Mouse (Mus musculus) 416B (cell line): Measurements from ENCODE around the gene Abhd11.

Experiments
- DNase-seq: peaks from one replicate; pipeline ENCODE4 v3.0.0; 2011; ENCODE audit warnings: low read depth

The Abhd11 gene

GRCm38 (mm10) chr5:134986298-134987268 is 22.4 kb upstream of the Abhd11 start:
- no peak for DNase-seq

DNA sequence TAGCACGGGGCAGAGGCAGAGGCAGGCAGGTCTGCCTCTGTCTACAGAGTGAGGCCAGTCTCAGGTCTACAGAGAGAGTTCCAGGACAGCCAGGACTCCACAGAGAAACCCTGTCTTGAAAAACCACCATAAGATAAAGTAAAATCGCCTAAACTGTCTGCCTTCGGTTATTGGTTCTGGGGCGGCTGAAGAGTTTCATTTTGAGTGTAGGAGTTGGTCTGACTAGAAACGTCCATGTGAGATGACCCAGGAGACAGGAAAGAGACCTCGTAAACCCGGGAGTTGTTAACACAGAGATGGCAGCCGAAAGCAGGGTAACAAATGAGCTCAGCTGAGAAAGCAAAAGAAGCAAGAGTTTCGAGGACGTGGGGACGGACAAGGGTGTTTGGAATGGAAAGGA is 19.8 kb upstream of the Abhd11 start:
- DNase-seq: no peak

GRCm38 (mm10) chr5:134989741-134990140 is 19.2 kb upstream of the Abhd11 start:
- DNase-seq: no peak

DNA sequence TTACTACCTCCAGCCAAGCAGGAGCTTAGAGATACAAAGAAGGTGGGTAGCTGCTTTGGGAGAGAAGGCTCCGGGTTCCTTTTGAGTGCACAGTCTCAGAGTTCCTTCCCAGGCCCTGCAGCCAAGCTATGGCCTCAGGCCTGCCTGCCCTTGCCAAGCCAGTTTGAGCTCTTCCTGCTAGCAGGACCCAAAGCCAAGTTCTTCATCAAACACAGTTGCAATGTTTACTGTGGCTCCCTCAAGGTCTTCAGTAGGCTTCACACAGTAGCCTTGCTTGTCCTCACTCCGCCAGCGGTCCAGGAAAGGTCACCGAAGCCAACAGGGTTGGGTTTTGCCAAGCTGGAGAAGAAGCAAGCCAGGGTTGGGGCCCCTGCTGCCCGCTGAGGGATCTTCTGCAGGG is 16.4 kb upstream of the Abhd11 start:
- no peak for DNase-seq

DNA sequence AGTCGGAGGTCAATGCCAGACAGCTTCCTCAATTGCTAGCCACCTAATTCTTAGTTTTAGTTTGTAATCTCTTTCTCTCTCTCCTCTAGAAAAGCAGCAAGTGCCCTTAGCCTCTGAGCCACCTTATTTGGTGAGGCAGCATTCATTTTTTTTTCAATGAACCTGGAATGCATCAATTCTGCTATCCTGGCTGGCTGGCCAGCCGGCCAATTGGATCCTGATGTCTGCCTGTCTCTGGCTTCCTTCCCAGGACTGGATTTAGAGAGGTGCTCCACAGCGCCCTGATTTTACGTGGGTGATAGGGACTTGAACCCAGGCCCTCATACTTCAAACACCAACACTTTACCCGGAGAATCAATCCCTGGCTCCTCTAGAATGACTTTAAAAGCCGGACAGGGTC is 10.6 kb upstream of the Abhd11 start:
- DNase-seq: no peak

DNA sequence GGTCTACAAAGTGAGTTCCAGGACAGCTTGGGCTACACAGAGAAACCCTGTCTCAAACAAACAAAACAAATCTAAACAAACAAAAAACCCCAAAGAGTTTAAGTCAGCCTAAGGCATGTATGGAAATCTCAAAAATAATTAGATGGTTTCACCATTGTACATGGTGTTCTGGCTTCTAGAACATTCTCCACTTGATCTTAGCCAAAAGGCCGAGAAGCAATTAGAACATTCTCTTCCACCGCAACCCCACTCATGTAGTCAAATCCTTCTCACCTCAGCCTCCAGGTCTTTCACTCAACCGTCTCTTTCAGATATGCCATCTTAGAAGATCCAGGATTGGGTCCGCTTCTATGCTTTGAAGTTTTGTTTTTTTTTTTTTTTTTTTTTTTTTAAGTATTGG is 9.2 kb upstream of the Abhd11 start:
- no peak for DNase-seq

- DNase-seq: no peak
These were observed 8.2 kb upstream of the Abhd11 start for GRCm38 (mm10) chr5:135000751-135001150.

- DNase-seq: no peak
These were observed 7.6 kb upstream of the Abhd11 start for GRCm38 (mm10) chr5:135001309-135001708.

- no peak for DNase-seq
These were observed 6.8 kb upstream of the Abhd11 start for GRCm38 (mm10) chr5:135002151-135002550.

GRCm38 (mm10) chr5:135007802-135008571 is 965 bp upstream of the Abhd11 start:
- DNase-seq: peak; percentile 56

DNA sequence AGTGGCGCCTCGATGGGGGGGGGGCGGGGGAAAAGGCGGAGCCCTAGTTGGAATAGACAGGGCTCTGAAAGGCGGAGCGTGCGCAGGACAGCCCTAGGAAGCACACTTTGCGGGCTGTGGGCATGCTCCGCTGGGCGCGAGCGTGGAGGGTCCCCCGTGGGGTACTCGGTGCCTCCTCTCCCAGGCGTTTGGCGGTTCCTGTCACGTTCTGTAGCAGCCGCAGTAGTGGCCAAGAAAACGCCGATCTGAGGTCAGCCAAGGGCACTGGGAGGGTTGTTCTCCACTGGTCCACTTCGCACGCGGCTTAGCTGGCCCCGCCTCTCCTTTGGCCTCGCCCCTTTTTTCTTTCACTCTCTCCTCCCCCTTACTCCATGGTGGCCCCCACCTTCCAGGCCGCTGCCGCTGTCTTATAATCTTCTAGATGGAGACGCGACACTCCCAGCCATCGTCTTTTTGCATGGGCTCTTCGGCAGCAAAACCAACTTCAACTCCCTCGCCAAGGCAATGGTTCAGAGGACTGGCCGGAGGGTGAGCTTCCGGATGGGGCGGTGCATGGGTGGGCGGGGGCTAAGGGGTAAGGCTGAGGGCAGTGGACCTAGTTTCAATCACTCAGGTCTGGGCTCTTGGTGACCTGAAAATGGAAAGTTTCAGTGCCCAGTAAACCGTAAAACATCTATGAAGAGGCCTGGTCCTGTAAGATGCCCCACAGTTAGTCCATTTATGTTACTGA is 803 bp downstream of the Abhd11 start:
- DNase-seq: peak; percentile 92

DNA sequence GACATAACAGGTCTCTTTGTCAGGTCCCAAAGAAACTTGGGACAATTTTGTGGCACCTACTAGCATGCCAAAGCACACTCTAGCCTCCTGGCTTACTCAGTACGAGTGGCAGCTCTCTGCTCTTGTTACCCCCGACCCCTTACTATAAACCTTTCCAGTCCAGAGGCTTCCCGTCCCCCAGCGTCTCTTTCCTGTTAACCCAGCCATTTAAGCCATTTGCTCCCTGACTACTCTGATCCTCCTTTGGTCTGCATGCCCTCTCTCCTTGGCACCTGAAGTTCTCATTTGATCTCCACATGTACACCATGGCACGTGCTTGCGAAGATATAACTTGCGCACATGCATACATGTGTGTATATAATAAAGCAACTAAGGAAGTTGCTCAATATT is 1.4 kb downstream of the Abhd11 start:
- DNase-seq: peak; percentile 51

GRCm38 (mm10) chr5:135010841-135011743 is 2.1 kb downstream of the Abhd11 start:
- DNase-seq: no peak

DNA sequence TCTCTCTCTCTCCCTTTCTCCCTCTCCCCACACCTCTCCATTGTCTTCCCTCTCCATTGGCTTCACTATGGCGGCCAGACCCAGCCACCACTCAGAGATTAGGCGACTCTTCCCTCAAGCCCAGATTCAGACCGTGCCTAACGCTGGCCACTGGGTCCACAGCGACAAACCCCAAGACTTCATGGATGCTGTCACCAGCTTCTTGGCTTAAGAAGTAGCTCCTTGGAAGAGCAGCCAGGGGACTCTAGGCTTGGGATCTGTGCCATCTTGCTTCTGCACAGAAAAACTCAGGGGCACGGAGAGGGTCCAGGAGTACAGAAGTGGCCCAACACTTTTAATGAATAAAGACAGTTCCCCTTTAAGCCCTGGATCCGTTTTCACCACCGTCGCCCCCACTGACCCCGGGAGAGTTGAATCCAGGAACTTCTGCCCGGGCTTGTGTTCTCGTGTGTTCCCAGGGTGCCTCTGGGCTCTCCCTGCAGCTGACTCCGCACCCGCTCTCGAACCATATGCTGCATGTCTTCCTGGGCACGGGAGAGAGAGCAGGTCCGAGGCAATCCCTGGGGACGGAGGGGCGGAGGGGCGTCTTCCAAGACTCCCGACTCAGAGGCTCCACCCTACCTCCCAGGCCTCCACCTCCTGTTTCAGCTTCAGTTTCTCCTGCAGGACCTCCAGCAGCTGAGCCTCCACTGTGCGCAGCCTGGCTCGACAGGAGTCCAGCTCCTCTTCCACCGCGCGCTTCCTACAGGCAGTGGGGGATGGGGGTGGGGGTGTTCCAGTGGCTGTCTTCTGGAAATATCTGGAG is 3.1 kb downstream of the Abhd11 start:
- no peak for DNase-seq

DNA sequence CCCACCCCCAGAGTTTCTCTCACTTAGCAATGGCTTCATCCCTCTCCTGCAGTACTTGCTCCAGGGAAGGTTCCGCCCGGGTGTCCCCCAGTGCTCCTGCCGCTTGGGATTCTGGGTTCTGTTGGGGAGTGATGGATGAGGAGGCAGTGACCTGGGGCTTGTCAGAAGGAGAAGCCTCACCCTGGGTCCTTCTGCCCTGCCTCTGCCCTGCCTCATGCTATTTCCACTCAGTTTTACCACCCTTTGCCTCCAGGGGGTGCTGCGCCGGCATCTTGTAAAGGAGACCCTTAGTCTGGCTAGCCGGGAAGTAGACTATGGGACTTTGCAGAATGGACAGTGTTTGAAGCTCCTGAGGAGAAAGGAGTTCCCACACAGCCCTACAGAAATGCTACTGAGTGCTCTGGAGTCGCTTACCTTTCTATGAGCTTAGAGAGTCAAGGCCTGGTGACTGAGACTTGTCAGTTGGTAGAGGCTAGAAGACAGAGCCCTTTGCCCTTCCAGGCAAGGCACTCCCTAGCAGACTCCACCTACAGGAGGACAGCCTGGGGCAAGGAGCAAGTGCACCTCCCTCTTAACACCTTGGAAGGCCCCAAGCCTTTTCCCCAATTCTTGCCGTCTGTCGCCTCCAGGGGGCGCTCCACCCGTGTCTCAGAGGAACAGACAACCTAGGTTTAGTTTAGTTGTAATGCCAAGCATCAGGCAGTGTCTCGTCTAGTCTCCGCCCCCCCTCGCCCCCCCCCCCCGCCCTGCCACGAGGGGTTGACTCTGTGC is 3.9 kb downstream of the Abhd11 start:
- peak; percentile 81 for DNase-seq

DNA sequence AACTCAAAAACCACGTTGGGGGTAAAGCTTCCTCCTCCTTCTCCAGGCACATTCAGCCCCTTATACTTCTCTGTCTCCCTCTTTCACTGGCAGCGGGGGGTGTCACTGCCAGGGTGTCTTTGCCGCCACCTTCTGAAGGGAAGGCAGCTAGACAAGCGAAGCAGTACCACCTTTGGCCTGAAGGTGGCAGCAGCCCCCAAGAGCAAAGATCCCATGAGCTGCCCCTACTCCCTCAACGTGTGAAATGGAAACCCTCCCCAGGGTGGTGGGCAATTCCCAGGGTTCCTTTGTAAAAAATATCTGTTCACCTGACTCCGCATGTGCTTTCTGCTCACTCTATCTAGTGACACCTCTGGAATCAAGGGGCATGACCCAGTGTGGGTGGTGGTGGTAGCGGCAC is 6.5 kb downstream of the Abhd11 start:
- peak; percentile 79 for DNase-seq

GRCm38 (mm10) chr5:135016224-135016759 is 7.3 kb downstream of the Abhd11 start:
- DNase-seq: peak; percentile 42

- no peak for DNase-seq
These were observed 12.9 kb downstream of the Abhd11 start for GRCm38 (mm10) chr5:135021814-135022213.
